Mouse (Mus musculus) liver, embryonic 14.5 days (tissue): ENCODE data around the gene Ldlrap1. TPM values are rescaled to one million over a fixed set of nuclear protein-coding genes. Genes with fewer than 3 reads are reported as not detected.

Experiments used
- ATAC-seq: fragments of 200-750 bp; cut with Nextera tagmentation; 2 replicates; pipeline ENCODE4 v1.8.0; 2017; ENCODE audit warnings: moderate number of reproducible peaks, mild to moderate bottlenecking, moderate library complexity; ENCODE audit not compliant: insufficient read depth
- DNase-seq, 3 experiments: peaks; one replicate each; pipeline ENCODE4 v3.0.0-alpha.2; 2012 to 2013; ENCODE audit warnings: low read depth in 3 of 3, low spot score in 3 of 3
- H3K27ac ChIP-seq: fragments of 300-500 bp; sonication (generic); 2 replicates; pipeline ENCODE4 v1.5.1; 2014; ENCODE audit warnings: moderate library complexity, mild to moderate bottlenecking, control low read depth, inconsistent platforms
- H3K27me3 ChIP-seq: fragments of 300-500 bp; sonication (generic); 2 replicates; pipeline ENCODE4 v1.6.1; 2014; ENCODE audit warnings: mild to moderate bottlenecking, low read length, moderate library complexity; ENCODE audit not compliant: control insufficient read depth, insufficient read depth
- H3K36me3 ChIP-seq: fragments of 300-500 bp; sonication (generic); replicated peaks from 2 replicates; pipeline ENCODE4 v1.6.1; 2014; ENCODE audit warnings: low read depth; ENCODE audit not compliant: control insufficient read depth, insufficient read depth
- H3K4me1 ChIP-seq, 2 experiments: fragments of 200-500 bp in 1 of 2; fragments of 300-500 bp in 1 of 2; sonication (generic) in 1 of 2; replicated peaks; 2 replicates each; pipeline ENCODE4 v1.6.1; 2012 to 2014; ENCODE audit warnings: antibody characterized with exemption in 1 of 2, inconsistent platforms in 1 of 2, low read length in 1 of 2; ENCODE audit not compliant: control insufficient read depth in 2 of 2, insufficient read depth in 2 of 2
- H3K4me2 ChIP-seq: fragments of 300-500 bp; sonication (generic); 2 replicates; pipeline ENCODE4 v1.6.1; 2014; ENCODE audit warnings: low read depth, mild to moderate bottlenecking, control low read depth, moderate library complexity
- H3K4me3 ChIP-seq, 2 experiments: fragments of 200-500 bp in 1 of 2; fragments of 300-500 bp in 1 of 2; sonication (generic) in 1 of 2; 2 replicates each; pipeline ENCODE4 v1.5.1; 2012 to 2014; ENCODE audit warnings: low read depth in 2 of 2, low read length in 2 of 2, mild to moderate bottlenecking in 2 of 2, control low read depth in 1 of 2, inconsistent platforms in 1 of 2, moderate library complexity in 1 of 2; ENCODE audit not compliant: insufficient read depth in 1 of 2
- H3K9ac ChIP-seq: fragments of 300-500 bp; sonication (generic); replicated peaks from 2 replicates; pipeline ENCODE4 v1.6.1; 2014; ENCODE audit warnings: mild to moderate bottlenecking, control low read depth, moderate library complexity
- H3K9me3 ChIP-seq: fragments of 300-500 bp; sonication (generic); 2 replicates; pipeline ENCODE4 v1.6.1; 2016; ENCODE audit warnings: low read length, mixed read lengths; ENCODE audit not compliant: control insufficient read depth
- CTCF ChIP-seq: IDR thresholded peaks from 2 replicates; pipeline ENCODE4 v1.5.1; 2016; ENCODE audit warnings: antibody characterized with exemption, low read depth, control low read depth
- EP300 ChIP-seq: IDR thresholded peaks from 2 replicates; pipeline ENCODE4 v1.6.1; 2016; ENCODE audit warnings: antibody characterized with exemption, low read depth
- WGBS: fragments of 180-500 bp; shearing (Covaris S2); extraction: QIAGEN DNeasy Blood & Tissue Kit; methylation state at CpG from one replicate; pipeline ENCODE4 v1.1.7; 2014; ENCODE audit not compliant: insufficient replicate concordance; 5-methylcytosine and 5-hydroxymethylcytosine counted together
- polyA plus RNA-seq, 2 experiments: library from polyadenylated mRNA; depleted of rRNA in 1 of 2; stranded (reverse) in 1 of 2; unstranded in 1 of 2; fragments of >200 nt; fragmentation: Nextera tagmentation in 1 of 2; extraction: Ambion mirVana in 1 of 2; gene quantifications; 2 replicates each; pipeline versions ENCODE4 v1.2.1 to v1.2.3; 2012 to 2014

Ldlrap1 gene
- polyA plus RNA-seq, 2 experiments, result 9.1 to 13.4 TPM

- peak overlapping the region; percentile 76; the same call in 1 of the 2 replicates for H3K27ac ChIP-seq
- 75% methylated on average over 11 of the region's 11 CpGs for WGBS
- no peak overlapping the region for H3K9ac ChIP-seq
- H3K36me3 ChIP-seq, result peaks cover 25% of the 10 kb centered on the region
- H3K4me2 ChIP-seq, result no peak overlapping the region
- ATAC-seq, result no peak
- no peak for TF ChIP-seq CTCF
- no peak for TF ChIP-seq EP300
- no peaks in the 10 kb centered on the region for H3K9me3 ChIP-seq
- peaks cover 27 to 48% of the 10 kb centered on the region in 2 experiments for H3K4me1 ChIP-seq
- no peak overlapping the region for H3K4me3 ChIP-seq
- H3K27me3 ChIP-seq, result no peaks in the 10 kb centered on the region
- no peak for DNase-seq
These were observed 14.9 kb downstream of the Ldlrap1 start for GRCm38 (mm10) chr4:134752911-134753426.

GRCm38 (mm10) chr4:134751682-134752380 lies 16.0 kb downstream of the Ldlrap1 start:
- H3K9ac ChIP-seq, result peak overlapping the region; percentile 48

GRCm38 (mm10) chr4:134750825-134751224 lies 17.0 kb downstream of the Ldlrap1 start:
- no peak overlapping the region for H3K4me2 ChIP-seq
- H3K36me3 ChIP-seq, result peaks cover 44% of the 10 kb centered on the region
- no peaks in the 10 kb centered on the region for H3K9me3 ChIP-seq
- WGBS, result 71% methylated on average over 6 of the region's 6 CpGs
- ATAC-seq (no peak), DNase-seq (no peak)
- no peak overlapping the region for H3K9ac ChIP-seq
- H3K27ac ChIP-seq, result peak overlapping the region; percentile 76; the same call in 1 of the 2 replicates
- H3K4me1 ChIP-seq, result peaks cover 27 to 48% of the 10 kb centered on the region in 2 experiments
- H3K4me3 ChIP-seq, result no peak overlapping the region
- H3K27me3 ChIP-seq, result no peaks in the 10 kb centered on the region
- TF ChIP-seq CTCF (no peak), EP300 (no peak)

More at GRCm38 (mm10) chr4:134751682-134752380, 16.0 kb downstream of the Ldlrap1 start:
- 34% methylated on average over 18 of the region's 18 CpGs for WGBS
- Histone ChIP-seq H3K4me3 (no peak overlapping the region), H3K4me2 (peak overlapping the region; percentile 68), H3K36me3 (peaks cover 36% of the 10 kb centered on the region), H3K4me1 (peaks cover 27 to 48% of the 10 kb centered on the region in 2 experiments), H3K27ac (peak overlapping the region; percentile 76), H3K27me3 (no peaks in the 10 kb centered on the region), H3K9me3 (no peaks in the 10 kb centered on the region)
- TF ChIP-seq EP300 (peak; percentile 95), CTCF (no peak)
- DNase-seq (peak; percentile 73 to 80 (median 78)), ATAC-seq (peak; percentile 86)

DNA sequence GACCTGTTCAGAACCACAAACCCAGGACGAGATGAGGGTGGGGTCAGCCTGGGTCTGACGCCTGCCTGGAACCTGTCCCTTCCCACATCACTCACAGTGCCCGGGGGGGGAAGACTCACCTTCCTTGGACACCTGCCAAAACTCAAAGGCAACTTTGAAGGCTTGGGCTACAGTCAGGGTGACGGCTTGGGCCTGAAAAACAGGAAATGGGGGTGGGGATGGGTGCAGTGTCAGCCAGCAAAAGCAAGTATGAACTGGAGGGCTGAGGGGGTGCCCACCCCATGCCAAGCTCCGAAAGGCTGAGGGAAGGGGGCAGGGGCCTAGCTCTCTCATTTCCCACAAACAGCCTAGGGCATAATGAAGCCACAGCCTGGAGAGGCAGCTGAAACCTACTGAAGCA lies 17.6 kb downstream of the Ldlrap1 start:
- H3K9ac ChIP-seq, result no peak overlapping the region
- ATAC-seq, result no peak
- no peak for DNase-seq
- H3K27ac ChIP-seq, result no peak overlapping the region
- no peak overlapping the region for H3K4me2 ChIP-seq
- TF ChIP-seq CTCF (no peak), EP300 (no peak)
- 61% methylated on average over 5 of the region's 5 CpGs for WGBS
- no peaks in the 10 kb centered on the region for H3K27me3 ChIP-seq
- no peaks in the 10 kb centered on the region for H3K9me3 ChIP-seq
- peaks cover 27 to 48% of the 10 kb centered on the region in 2 experiments for H3K4me1 ChIP-seq
- no peak overlapping the region for H3K4me3 ChIP-seq
- peaks cover 45% of the 10 kb centered on the region for H3K36me3 ChIP-seq

- peaks cover 24 to 48% of the 10 kb centered on the region in 2 experiments for H3K4me1 ChIP-seq
- no peaks in the 10 kb centered on the region for H3K27me3 ChIP-seq
- no peak overlapping the region for H3K4me2 ChIP-seq
- no peak overlapping the region for H3K9ac ChIP-seq
- ATAC-seq, result peak; percentile 16; the same call in 1 of the 2 replicates
- TF ChIP-seq CTCF (peak; percentile 94), EP300 (no peak)
- DNase-seq, result peak; percentile 78 to 83 (median 81)
- H3K27ac ChIP-seq, result 0 out of 2 replicates have a peak overlapping the region, but pooled peaks have one; percentile 10
- H3K36me3 ChIP-seq, result peaks cover 47% of the 10 kb centered on the region
- no peaks in the 10 kb centered on the region for H3K9me3 ChIP-seq
- H3K4me3 ChIP-seq, result no peak overlapping the region
- 43% methylated on average over 21 of the region's 21 CpGs for WGBS
These were observed 18.4 kb downstream of the Ldlrap1 start for GRCm38 (mm10) chr4:134749301-134750030.
